In genomic region chr11:102834219-102834618, GRCm38 (mm10) we compare ENCODE assay signal across 25 mouse cellular contexts. TPM values are rescaled to one million over a fixed set of nuclear protein-coding genes. Genes with fewer than 3 reads are reported as not detected.
A peak's percentile ranks its signal among the peaks of the same experiment; 100 is the strongest.
DNase-seq lines count a peak whose midpoint lies in the region; ATAC-seq and TF ChIP-seq lines count a peak whose summit lies in the region.
"Had no signal": no experiment of that assay in that cellular context is flagged by ENCODE, and none has a peak within 500 bp of the region (broad histone marks: within the 10 kb centered on the region; RNA-seq: fewer than 3 reads in every experiment).

No protein-coding gene starts in this region.

- H3K9ac ChIP-seq in lung, embryonic 15.5 days: no peak overlapping the region
- no peak overlapping the region for H3K9ac ChIP-seq in lung, postnatal 0 days (replicated peaks; ENCODE audit: low read depth)
- H3K9ac ChIP-seq: embryonic facial prominence, embryonic 13.5 days had no signal

- no peak overlapping the region for H3K4me3 ChIP-seq in lung, embryonic 15.5 days
- no peak overlapping the region for H3K4me3 ChIP-seq in lung, postnatal 0 days (ENCODE audit: low read depth, low read length)
- H3K4me3 ChIP-seq: embryonic facial prominence, embryonic 13.5 days; left cerebral cortex, adult 2 months had no signal

- peaks cover 27% of the 10 kb centered on the region for H3K36me3 ChIP-seq in lung, embryonic 15.5 days
- H3K36me3 ChIP-seq in lung, postnatal 0 days (ENCODE audit: insufficient read depth, low read length): peaks cover 8% of the 10 kb centered on the region; the same call in 1 of the 2 replicates

- peak; percentile 36; the same call in 1 of the 2 replicates for ATAC-seq in lung, embryonic 15.5 days (ENCODE audit: borderline replicate concordance, extremely low read depth, low FRiP score, low TSS enrichment)
- ATAC-seq in lung, postnatal 0 days: peak; percentile 59
- ATAC-seq: forebrain, embryonic 14.5 days; midbrain, embryonic 16.5 days had no signal

- peak; percentile 35 to 62 for DNase-seq in heart, adult 18-20 months
- no peak for DNase-seq in heart, adult 8-10 months (ENCODE audit: low spot score)
- DNase-seq in lung, postnatal 14 days: no peak
- peak; percentile 22 for DNase-seq in lung, postnatal 0 days (ENCODE audit: low spot score)
- DNase-seq in neural tube, embryonic 10.5 days (ENCODE audit: extremely low spot score, low spot score): no peak
- no peak for DNase-seq in left cerebral cortex, adult 11 months (ENCODE audit: low spot score)
- DNase-seq: adrenal gland, postnatal 25 days; cerebellum, adult 11 months; cerebellum, postnatal 14 days; kidney, adult 18-20 months; left cerebral cortex, postnatal 4 days; thymus, postnatal 36 days had no signal

- H3K9me3 ChIP-seq in lung, embryonic 15.5 days: no peaks in the 10 kb centered on the region
- H3K9me3 ChIP-seq in lung, postnatal 0 days (ENCODE audit: low read length): no peaks in the 10 kb centered on the region
- H3K9me3 ChIP-seq: embryonic facial prominence, embryonic 13.5 days had no signal

- no peaks in the 10 kb centered on the region for H3K27me3 ChIP-seq in lung, embryonic 15.5 days
- no peaks in the 10 kb centered on the region for H3K27me3 ChIP-seq in lung, postnatal 0 days (replicated peaks; ENCODE audit: insufficient read depth, low read length)
- H3K27me3 ChIP-seq: embryonic facial prominence, embryonic 13.5 days had no signal

- H3K27ac ChIP-seq in lung, embryonic 15.5 days: no peak overlapping the region
- H3K27ac ChIP-seq in lung, postnatal 0 days (ENCODE audit: low read length): 0 out of 2 replicates have a peak overlapping the region, but pooled peaks have one; percentile 3
- H3K27ac ChIP-seq: embryonic facial prominence, embryonic 13.5 days; kidney, postnatal 0 days; left cerebral cortex, adult 2 months had no signal

- H3K4me2 ChIP-seq in lung, embryonic 15.5 days: no peak overlapping the region
- no peak overlapping the region for H3K4me2 ChIP-seq in lung, postnatal 0 days (replicated peaks; ENCODE audit: low read depth, low read length)
- H3K4me2 ChIP-seq: embryonic facial prominence, embryonic 13.5 days; liver, embryonic 11.5 days had no signal

- no peak for TF ChIP-seq EP300 in lung, postnatal 0 days (IDR thresholded peaks at IDR 0.05)

- no peak for TF ChIP-seq CTCF in lung, postnatal 0 days (IDR thresholded peaks at IDR 0.05)

- H3K4me1 ChIP-seq in lung, embryonic 15.5 days: peaks cover 16% of the 10 kb centered on the region; the same call in 1 of the 2 replicates
- H3K4me1 ChIP-seq in lung, postnatal 0 days (ENCODE audit: insufficient read depth, low read depth, low read length): no peaks in the 10 kb centered on the region

- WGBS in lung, embryonic 15.5 days: 79% methylated on average over 10 of the region's 10 CpGs
- WGBS in lung, postnatal 0 days: 72% methylated on average over 10 of the region's 10 CpGs

RNA-seq across cellular contexts. Expression of gene Higd1b, which starts 1.4 kb away (rescaled TPM):
- total RNA-seq in heart, adult 18-20 months (2021): 10 to 100 TPM; 10.6 to 15.7 TPM
- total RNA-seq in heart, adult 8-10 months (2022): 10 to 100 TPM in 2 of 4 experiments, 1 to 10 TPM in 2; 6.3 to 15.9 (median 10.3) TPM
- 24.1 and 30.0 TPM in 2 replicates for polyA plus RNA-seq in lung, embryonic 15.5 days (2015; fragmentation: Nextera tagmentation; extraction: Ambion mirVana)
- 111 and 138 TPM in 2 replicates for polyA plus RNA-seq in lung, postnatal 0 days (2015; fragmentation: Nextera tagmentation; extraction: Ambion mirVana)
- total RNA-seq: CH12.LX; hematopoietic stem cell, adult 5-6 weeks; megakaryocyte-erythroid progenitor cell, adult 5-6 weeks; MEL had no signal
- polyA plus RNA-seq: embryonic facial prominence, embryonic 13.5 days; liver, embryonic 11.5 days; small intestine, adult 2 months had no signal

RNA-seq across cellular contexts. Expression of gene Gjc1, which starts 14.7 kb away (rescaled TPM):
- 10 to 100 TPM; 17.2 to 18.2 TPM for total RNA-seq in heart, adult 18-20 months (2021)
- total RNA-seq in heart, adult 8-10 months (2022): 10 to 100 TPM; 13.9 to 25.4 (median 20.5) TPM
- 71.5 and 76.5 TPM in 2 replicates for polyA plus RNA-seq in lung, embryonic 15.5 days (2015; fragmentation: Nextera tagmentation; extraction: Ambion mirVana)
- 35.9 and 37.0 TPM in 2 replicates for polyA plus RNA-seq in lung, postnatal 0 days (2015; fragmentation: Nextera tagmentation; extraction: Ambion mirVana)
- total RNA-seq: CH12.LX; hematopoietic stem cell, adult 5-6 weeks; megakaryocyte-erythroid progenitor cell, adult 5-6 weeks; MEL had no signal

RNA-seq across cellular contexts. Expression of gene Eftud2, which starts 46.6 kb away (rescaled TPM):
- total RNA-seq in heart, adult 18-20 months (2021): 10 to 100 TPM; 34.1 to 42.6 TPM
- 10 to 100 TPM; 33.4 to 37.9 (median 35.2) TPM for total RNA-seq in heart, adult 8-10 months (2022)
- polyA plus RNA-seq in lung, embryonic 15.5 days (2015; fragmentation: Nextera tagmentation; extraction: Ambion mirVana): 207 and 208 TPM in 2 replicates
- 67.1 and 72.9 TPM in 2 replicates for polyA plus RNA-seq in lung, postnatal 0 days (2015; fragmentation: Nextera tagmentation; extraction: Ambion mirVana)

RNA-seq across cellular contexts. Expression of gene Ccdc103, which starts 46.8 kb away (rescaled TPM):
- total RNA-seq in heart, adult 18-20 months (2021): not detected
- under 1 TPM in 3 of 4 experiments, not detected in 1; 0.30 to 0.35 (median 0.34) TPM for total RNA-seq in heart, adult 8-10 months (2022)
- 2.7 and 3.2 TPM in 2 replicates for polyA plus RNA-seq in lung, embryonic 15.5 days (2015; fragmentation: Nextera tagmentation; extraction: Ambion mirVana)
- 3.9 and 4.4 TPM in 2 replicates for polyA plus RNA-seq in lung, postnatal 0 days (2015; fragmentation: Nextera tagmentation; extraction: Ambion mirVana)
- total RNA-seq: gastrocnemius, postnatal 4 days; megakaryocyte-erythroid progenitor cell, adult 5-6 weeks had no signal
- polyA plus RNA-seq: small intestine, adult 2 months had no signal

RNA-seq across cellular contexts. Expression of gene Fam187a, which starts 50.8 kb away (rescaled TPM):
- not detected for total RNA-seq in heart, adult 18-20 months (2021)
- not detected for total RNA-seq in heart, adult 8-10 months (2022)
- polyA plus RNA-seq in lung, embryonic 15.5 days (2015; fragmentation: Nextera tagmentation; extraction: Ambion mirVana): not detected in 2 replicates
- not detected in 2 replicates for polyA plus RNA-seq in lung, postnatal 0 days (2015; fragmentation: Nextera tagmentation; extraction: Ambion mirVana)
- total RNA-seq: adrenal gland, postnatal 25 days; CH12.LX; gastrocnemius, postnatal 4 days; hematopoietic stem cell, adult 5-6 weeks; left cerebral cortex, adult 2 months; left cerebral cortex, postnatal 4 days; megakaryocyte-erythroid progenitor cell, adult 5-6 weeks had no signal
- polyA plus RNA-seq: embryonic facial prominence, embryonic 13.5 days; forebrain, embryonic 14.5 days; kidney, postnatal 0 days; liver, embryonic 11.5 days; midbrain, embryonic 16.5 days; small intestine, adult 2 months had no signal

Comparison
In these comparisons a context has a peak if more than half of its experiments do, and no peak if none do; other contexts are left out.
1. DNase-seq: peak in heart, adult 18-20 months (2 of 2) and lung, postnatal 0 days (single experiment); none in heart, adult 8-10 months (single experiment), lung, postnatal 14 days (single experiment), neural tube, embryonic 10.5 days (single experiment) and left cerebral cortex, adult 11 months (single experiment).